Mouse (Mus musculus): ENCODE measurements around the gene Asna1.

GRCm38 (mm10) chr8:85017209-85017608, 7.9 kb downstream of the Asna1 start:
- no peak for TF ChIP-seq POLR2A (IDR thresholded peaks at IDR 0.05; ENCODE audit: insufficient read depth, low read depth, low read length)
- no peak for TF ChIP-seq CTCF (IDR thresholded peaks at IDR 0.05)
- TF ChIP-seq EP300 (IDR thresholded peaks at IDR 0.05; ENCODE audit: insufficient read depth, low read depth, low read length) = no peak
